Mouse (Mus musculus) testis, adult 2 months (tissue): ENCODE data around the gene Dirc2.

Experiments
- CTCF ChIP-seq: fragments of 200-500 bp; IDR thresholded peaks from 2 replicates; pipeline ENCODE4 v1.5.1; 2012; ENCODE audit warnings: low read depth, mild to moderate bottlenecking, inconsistent platforms, low read length, moderate library complexity; ENCODE audit not compliant: control insufficient read depth, insufficient read depth, insufficient replicate concordance
- POLR2A ChIP-seq: fragments of 200-500 bp; IDR thresholded peaks from 2 replicates; pipeline ENCODE4 v1.6.1; 2012; ENCODE audit warnings: low read depth, mild to moderate bottlenecking, inconsistent platforms, low read length, moderate library complexity; ENCODE audit not compliant: control insufficient read depth

GRCm38 (mm10) chr16:35787163-35787562, 18.0 kb upstream of the Dirc2 start:
- TF ChIP-seq CTCF = no peak
- TF ChIP-seq POLR2A = no peak
